Mouse (Mus musculus): ENCODE measurements around the gene Ythdf1. TPM values are rescaled to one million over a fixed set of nuclear protein-coding genes. Genes with fewer than 3 reads are reported as not detected.

Ythdf1 gene
- polyA plus RNA-seq, 1 experiment from 2014 or later: 59.2 TPM

DNA sequence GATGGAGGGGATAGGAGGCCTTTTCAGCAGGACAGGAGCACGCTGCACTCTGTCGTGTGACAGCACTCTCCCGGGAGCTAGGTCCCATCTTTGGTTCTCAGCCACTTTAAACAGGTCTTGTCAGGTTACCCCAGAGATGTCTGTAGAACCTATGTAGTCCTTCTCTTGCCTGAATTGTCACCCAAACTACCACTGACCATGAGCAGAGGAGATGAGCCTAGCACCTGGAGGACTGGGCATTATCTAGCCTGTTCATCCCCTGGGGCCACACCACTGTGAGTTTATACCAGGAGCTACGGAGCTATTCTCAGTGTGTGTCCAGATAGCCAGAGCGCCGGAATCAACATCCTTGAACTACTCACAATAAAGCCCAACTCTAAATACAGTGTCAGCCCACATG, 22.9 kb downstream of the Ythdf1 start:
- no peaks in the 10 kb centered on the region for H3K9me3 ChIP-seq (ENCODE audit: control insufficient read depth, low read length)
- H3K4me2 ChIP-seq: no peak overlapping the region
- no peaks in the 10 kb centered on the region for H3K36me3 ChIP-seq (ENCODE audit: control insufficient read depth, insufficient read depth, low read length)
- no peak overlapping the region for H3K27ac ChIP-seq (ENCODE audit: low read depth, low read length)
- DNase-seq (ENCODE audit: low spot score): no peak
- no peak overlapping the region for H3K4me3 ChIP-seq (ENCODE audit: low read depth, low read length)
- H3K27me3 ChIP-seq (replicated peaks; ENCODE audit: control insufficient read depth, insufficient read depth, low read length): peaks cover 49% of the 10 kb centered on the region
- 82% methylated on average over 6 of the region's 6 CpGs for WGBS
- peaks cover 10% of the 10 kb centered on the region for H3K4me1 ChIP-seq (replicated peaks; ENCODE audit: control insufficient read depth, insufficient read depth, low read length)
- H3K9ac ChIP-seq (ENCODE audit: low read depth, low read length): no peak overlapping the region
- ATAC-seq (replicated peaks; ENCODE audit: low FRiP score): no peak

DNA sequence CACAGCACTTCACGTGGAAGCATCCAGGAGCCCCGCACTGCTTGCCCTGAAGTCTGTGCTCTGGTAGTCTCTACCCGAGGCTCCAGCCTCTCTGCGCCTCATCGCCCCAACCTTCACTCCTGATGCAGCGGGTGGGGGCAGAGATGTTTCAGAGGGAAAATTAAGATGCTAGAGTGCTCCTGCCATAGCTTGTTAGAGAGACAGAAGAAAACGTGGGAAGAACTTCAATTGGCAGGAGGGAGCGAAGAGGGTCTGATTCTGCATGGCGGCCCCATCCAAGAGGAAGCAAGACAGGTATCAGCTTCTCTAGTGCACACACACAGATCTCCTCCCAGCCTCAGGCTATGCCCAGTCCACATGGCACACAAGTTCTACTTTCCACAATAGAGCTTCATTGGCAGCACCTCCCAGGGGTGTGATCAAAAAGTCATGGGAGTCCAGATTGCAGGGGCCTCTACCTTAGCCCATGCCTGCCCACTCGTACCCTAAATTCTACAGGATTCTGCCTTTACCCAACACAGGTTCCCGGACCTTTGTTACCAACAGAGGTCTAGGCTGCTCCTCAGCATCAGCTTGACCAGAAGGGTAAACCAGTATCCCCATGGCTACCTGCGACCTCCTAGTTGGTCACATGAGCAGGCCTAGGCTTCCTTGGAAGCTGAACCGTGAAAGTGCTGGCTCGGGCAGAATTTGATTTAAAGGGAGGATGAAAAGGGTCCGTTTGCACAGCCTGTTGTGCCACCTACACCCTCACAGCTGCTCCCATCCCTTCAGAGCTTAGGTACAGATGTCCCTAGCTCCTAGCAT, 23.7 kb downstream of the Ythdf1 start:
- H3K27ac ChIP-seq (ENCODE audit: low read depth, low read length): no peak overlapping the region
- no peaks in the 10 kb centered on the region for H3K9me3 ChIP-seq (ENCODE audit: control insufficient read depth, low read length)
- no peak for DNase-seq (ENCODE audit: low spot score)
- ATAC-seq (replicated peaks; ENCODE audit: low FRiP score): no peak
- H3K4me1 ChIP-seq (replicated peaks; ENCODE audit: control insufficient read depth, insufficient read depth, low read length): peaks cover 10% of the 10 kb centered on the region
- H3K9ac ChIP-seq (ENCODE audit: low read depth, low read length): no peak overlapping the region
- no peak overlapping the region for H3K4me2 ChIP-seq
- no peaks in the 10 kb centered on the region for H3K36me3 ChIP-seq (ENCODE audit: control insufficient read depth, insufficient read depth, low read length)
- H3K4me3 ChIP-seq (ENCODE audit: low read depth, low read length): no peak overlapping the region
- H3K27me3 ChIP-seq (replicated peaks; ENCODE audit: control insufficient read depth, insufficient read depth, low read length): peaks cover 58% of the 10 kb centered on the region
- WGBS: 70% methylated on average over 15 of the region's 15 CpGs

DNA sequence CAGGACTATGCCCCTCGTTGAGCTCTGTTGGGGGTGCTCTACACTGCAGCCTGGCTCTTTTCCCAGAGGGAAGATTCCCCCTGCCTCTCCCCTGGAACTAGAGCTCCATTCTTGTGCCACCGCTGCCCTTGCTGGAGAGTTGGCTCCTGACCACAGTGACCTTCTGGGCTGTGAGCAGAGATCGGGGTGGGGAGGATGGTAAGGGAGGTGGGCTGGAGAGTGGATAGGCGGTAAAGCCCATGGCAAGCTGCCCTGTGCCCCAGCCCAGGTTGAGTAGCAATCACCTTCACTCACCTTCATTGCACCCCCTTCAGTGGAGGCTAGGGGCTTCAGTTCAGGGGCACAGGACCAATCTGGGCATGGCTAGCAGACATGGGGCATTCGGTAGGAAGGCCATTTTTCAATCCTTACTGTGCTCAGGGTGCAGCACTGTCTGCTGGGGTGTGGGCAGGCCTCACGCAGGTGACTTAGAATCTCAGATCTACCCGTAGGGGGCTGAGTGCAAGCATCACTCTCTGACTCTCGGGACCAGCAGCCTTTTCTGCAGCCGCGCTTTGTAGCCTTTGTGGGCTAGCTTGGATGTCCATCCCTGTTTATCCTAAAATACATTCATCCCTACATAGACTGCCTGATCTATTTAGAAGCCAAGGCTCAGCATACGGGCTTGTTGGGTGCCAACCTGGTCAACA, 24.8 kb downstream of the Ythdf1 start:
- Histone ChIP-seq H3K9me3 (ENCODE audit: control insufficient read depth, low read length) (no peaks in the 10 kb centered on the region), H3K36me3 (ENCODE audit: control insufficient read depth, insufficient read depth, low read length) (no peaks in the 10 kb centered on the region), H3K27me3 (replicated peaks; ENCODE audit: control insufficient read depth, insufficient read depth, low read length) (peaks cover 68% of the 10 kb centered on the region), H3K4me1 (replicated peaks; ENCODE audit: control insufficient read depth, insufficient read depth, low read length) (peaks cover 10% of the 10 kb centered on the region), H3K4me3 (ENCODE audit: low read depth, low read length) (no peak overlapping the region), H3K9ac (ENCODE audit: low read depth, low read length) (no peak overlapping the region), H3K27ac (ENCODE audit: low read depth, low read length) (no peak overlapping the region), H3K4me2 (no peak overlapping the region)
- DNase-seq (ENCODE audit: low spot score): no peak
- ATAC-seq (replicated peaks; ENCODE audit: low FRiP score): no peak
- 70% methylated on average over 11 of the region's 11 CpGs for WGBS

DNA sequence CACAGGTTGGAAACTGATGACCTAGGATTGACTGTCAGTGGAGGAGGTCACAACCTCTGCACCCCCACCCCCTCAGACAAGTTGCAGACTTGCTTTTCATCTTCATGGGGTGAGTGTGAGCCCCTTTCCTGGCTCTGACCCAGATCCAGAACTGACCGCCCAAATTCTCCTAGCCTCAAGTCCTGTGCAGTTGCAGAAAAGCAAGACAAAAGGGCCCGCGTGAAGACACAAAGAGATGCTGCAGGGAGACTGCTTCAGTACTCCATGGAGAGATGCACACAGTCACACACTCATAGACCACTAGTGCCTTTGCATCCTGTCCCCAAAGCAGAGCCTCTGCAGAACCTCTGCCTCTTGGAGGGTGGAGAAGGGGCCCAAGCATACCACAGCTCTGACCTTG, 25.4 kb downstream of the Ythdf1 start:
- no peak for ATAC-seq (replicated peaks; ENCODE audit: low FRiP score)
- no peak for DNase-seq (ENCODE audit: low spot score)
- peaks cover 75% of the 10 kb centered on the region for H3K27me3 ChIP-seq (replicated peaks; ENCODE audit: control insufficient read depth, insufficient read depth, low read length)
- H3K36me3 ChIP-seq (ENCODE audit: control insufficient read depth, insufficient read depth, low read length): no peaks in the 10 kb centered on the region
- H3K27ac ChIP-seq (ENCODE audit: low read depth, low read length): no peak overlapping the region
- H3K4me2 ChIP-seq: no peak overlapping the region
- H3K9me3 ChIP-seq (ENCODE audit: control insufficient read depth, low read length): no peaks in the 10 kb centered on the region
- H3K4me3 ChIP-seq (ENCODE audit: low read depth, low read length): no peak overlapping the region
- no peak overlapping the region for H3K9ac ChIP-seq (ENCODE audit: low read depth, low read length)
- 69% methylated on average over 3 of the region's 3 CpGs for WGBS
- peaks cover 10% of the 10 kb centered on the region for H3K4me1 ChIP-seq (replicated peaks; ENCODE audit: control insufficient read depth, insufficient read depth, low read length)

DNA sequence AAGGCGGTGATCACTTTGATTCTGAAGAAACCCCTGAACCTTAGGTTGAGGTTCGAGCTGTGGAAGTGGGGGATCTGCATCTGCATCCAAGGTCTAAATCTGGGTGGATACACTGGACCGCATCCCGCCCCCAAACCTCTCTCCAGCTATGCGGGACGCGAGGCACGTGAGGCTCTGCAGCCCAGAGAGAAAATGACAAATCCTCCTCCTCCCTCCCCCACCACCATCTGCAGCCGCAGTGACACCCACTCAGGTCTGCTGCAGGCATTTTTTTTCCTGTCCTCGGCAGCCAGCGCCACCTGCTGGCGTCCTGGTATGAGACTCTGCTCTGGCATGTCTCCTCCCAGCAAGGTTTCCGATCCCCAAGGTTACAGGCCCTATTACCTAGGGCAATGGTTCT, 26.0 kb downstream of the Ythdf1 start:
- Histone ChIP-seq H3K27me3 (replicated peaks; ENCODE audit: control insufficient read depth, insufficient read depth, low read length) (peaks cover 80% of the 10 kb centered on the region), H3K9ac (ENCODE audit: low read depth, low read length) (no peak overlapping the region), H3K36me3 (ENCODE audit: control insufficient read depth, insufficient read depth, low read length) (no peaks in the 10 kb centered on the region), H3K4me3 (ENCODE audit: low read depth, low read length) (no peak overlapping the region; the same call in 1 of the 2 replicates), H3K4me1 (replicated peaks; ENCODE audit: control insufficient read depth, insufficient read depth, low read length) (peaks cover 10% of the 10 kb centered on the region), H3K9me3 (ENCODE audit: control insufficient read depth, low read length) (no peaks in the 10 kb centered on the region), H3K27ac (ENCODE audit: low read depth, low read length) (no peak overlapping the region), H3K4me2 (no peak overlapping the region)
- ATAC-seq (replicated peaks; ENCODE audit: low FRiP score) (peak; percentile 32; the same call in 1 of the 2 replicates), DNase-seq (ENCODE audit: low spot score) (peak; percentile 60)
- WGBS: 2% methylated on average over 13 of the region's 13 CpGs

DNA sequence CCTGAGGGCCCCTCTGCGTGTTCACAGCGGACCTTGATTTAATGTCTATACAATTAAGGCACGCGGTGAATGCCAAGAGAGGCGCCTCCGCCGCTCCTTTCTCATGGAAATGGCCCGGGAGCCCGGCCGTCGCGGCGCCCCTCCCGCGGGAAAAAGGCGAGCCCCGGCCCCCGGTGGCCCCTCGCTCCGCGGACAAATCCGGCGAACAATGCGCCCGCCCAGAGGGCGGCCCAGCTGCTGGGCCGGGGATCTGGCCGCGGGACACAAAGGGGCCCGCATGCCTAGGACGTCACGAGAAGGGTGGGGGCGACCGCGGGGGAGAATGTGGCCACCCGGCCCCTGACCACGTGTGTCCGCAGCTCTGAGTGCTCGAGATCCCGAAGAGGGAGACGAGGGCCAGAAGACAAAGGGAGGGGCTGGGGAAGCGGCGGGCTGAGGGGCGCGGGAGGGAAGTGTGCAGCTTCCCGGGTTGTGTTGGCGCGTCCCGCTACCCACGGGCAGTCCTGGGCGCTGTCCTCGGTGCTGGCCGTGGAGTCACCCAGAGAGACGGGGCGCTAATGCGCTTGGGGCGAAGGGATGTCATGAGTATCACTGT, 26.6 kb downstream of the Ythdf1 start:
- Histone ChIP-seq H3K27me3 (replicated peaks; ENCODE audit: control insufficient read depth, insufficient read depth, low read length) (peaks cover 87% of the 10 kb centered on the region), H3K27ac (ENCODE audit: low read depth, low read length) (no peak overlapping the region), H3K9ac (ENCODE audit: low read depth, low read length) (no peak overlapping the region), H3K4me2 (peak overlapping the region; percentile 66), H3K4me1 (replicated peaks; ENCODE audit: control insufficient read depth, insufficient read depth, low read length) (peaks cover 10% of the 10 kb centered on the region), H3K36me3 (ENCODE audit: control insufficient read depth, insufficient read depth, low read length) (no peaks in the 10 kb centered on the region), H3K4me3 (ENCODE audit: low read depth, low read length) (peak overlapping the region; percentile 40), H3K9me3 (ENCODE audit: control insufficient read depth, low read length) (no peaks in the 10 kb centered on the region)
- DNase-seq (ENCODE audit: low spot score): peak; percentile 51
- 2% methylated on average over 56 of the region's 57 CpGs for WGBS
- ATAC-seq (replicated peaks; ENCODE audit: low FRiP score): 0 out of 2 replicates have a peak, but pooled peaks have one; percentile 3

DNA sequence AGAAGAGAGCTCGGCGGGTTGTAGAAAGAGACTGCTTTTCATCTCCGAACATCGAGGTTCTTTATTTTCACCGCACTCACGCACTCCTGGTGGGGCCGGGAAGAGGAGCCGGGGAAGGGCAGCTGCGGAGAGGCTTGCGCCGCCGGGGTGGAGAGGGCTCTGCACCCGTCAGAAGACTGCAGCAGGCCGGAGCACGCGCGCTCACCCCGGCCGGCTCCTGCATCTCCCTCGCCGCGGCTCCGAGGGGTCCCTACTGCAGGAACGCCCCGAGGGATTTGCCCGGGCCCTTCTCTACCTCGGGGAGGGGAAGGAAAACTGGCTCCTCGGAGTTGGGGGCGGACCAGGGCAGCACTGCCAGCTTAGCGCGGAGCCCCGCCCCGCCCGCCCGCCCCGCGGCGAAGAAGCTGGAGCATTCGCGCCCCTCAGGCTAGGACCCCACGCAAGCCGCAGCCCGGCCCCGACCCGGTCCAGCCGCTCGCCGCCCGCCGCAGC, 27.2 kb downstream of the Ythdf1 start:
- Histone ChIP-seq H3K9ac (ENCODE audit: low read depth, low read length) (no peak overlapping the region), H3K27ac (ENCODE audit: low read depth, low read length) (no peak overlapping the region), H3K9me3 (ENCODE audit: control insufficient read depth, low read length) (no peaks in the 10 kb centered on the region), H3K27me3 (replicated peaks; ENCODE audit: control insufficient read depth, insufficient read depth, low read length) (peaks cover 92% of the 10 kb centered on the region), H3K4me1 (replicated peaks; ENCODE audit: control insufficient read depth, insufficient read depth, low read length) (peaks cover 10% of the 10 kb centered on the region), H3K4me2 (peak overlapping the region; percentile 66), H3K36me3 (ENCODE audit: control insufficient read depth, insufficient read depth, low read length) (no peaks in the 10 kb centered on the region), H3K4me3 (ENCODE audit: low read depth, low read length) (peak overlapping the region; percentile 40)
- no peak for ATAC-seq (replicated peaks; ENCODE audit: low FRiP score)
- WGBS: 2% methylated on average over 49 of the region's 50 CpGs
- DNase-seq (ENCODE audit: low spot score): peak; percentile 48

DNA sequence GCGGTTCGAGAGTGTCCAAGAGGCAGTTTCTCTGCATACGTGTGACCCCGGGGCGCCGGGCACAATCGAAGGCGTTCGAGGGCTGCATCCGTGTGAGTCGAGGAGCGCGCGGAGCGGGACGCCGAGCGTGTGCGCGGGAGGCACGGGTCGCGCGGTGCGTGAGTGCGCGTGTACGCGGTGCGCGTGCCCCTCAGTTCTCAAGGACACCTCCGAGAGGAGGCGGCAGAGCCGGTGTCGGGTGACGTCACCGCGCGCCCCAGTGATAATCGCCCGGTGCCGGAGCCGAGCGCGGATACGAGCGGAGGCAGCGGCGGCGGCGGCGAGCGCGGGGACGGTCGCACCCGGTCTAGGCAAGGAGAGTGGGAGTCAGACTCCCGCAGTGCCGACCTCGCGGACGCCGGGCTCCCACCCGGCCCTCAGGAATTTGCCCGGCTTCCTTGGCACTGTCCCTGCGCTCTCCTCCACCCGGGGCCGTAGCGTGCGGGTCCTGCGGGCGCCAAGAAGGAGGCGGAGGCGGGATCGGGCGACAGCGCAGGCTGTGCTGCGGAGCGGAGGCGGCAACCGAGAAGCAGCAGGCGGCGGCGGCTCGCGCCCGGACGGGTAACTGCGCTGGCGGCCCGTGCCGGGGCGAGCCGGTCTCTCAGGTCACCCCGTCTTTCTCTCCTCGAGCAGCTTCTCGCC, 27.8 kb downstream of the Ythdf1 start:
- H3K4me1 ChIP-seq (replicated peaks; ENCODE audit: control insufficient read depth, insufficient read depth, low read length): peaks cover 10% of the 10 kb centered on the region
- no peak overlapping the region for H3K27ac ChIP-seq (ENCODE audit: low read depth, low read length)
- ATAC-seq (replicated peaks; ENCODE audit: low FRiP score) (no peak), DNase-seq (ENCODE audit: low spot score) (no peak)
- no peaks in the 10 kb centered on the region for H3K36me3 ChIP-seq (ENCODE audit: control insufficient read depth, insufficient read depth, low read length)
- H3K4me2 ChIP-seq: peak overlapping the region; percentile 66
- H3K4me3 ChIP-seq (ENCODE audit: low read depth, low read length): peak overlapping the region; percentile 40
- H3K9ac ChIP-seq (ENCODE audit: low read depth, low read length): no peak overlapping the region
- H3K9me3 ChIP-seq (ENCODE audit: control insufficient read depth, low read length): no peaks in the 10 kb centered on the region
- peaks cover 98% of the 10 kb centered on the region for H3K27me3 ChIP-seq (replicated peaks; ENCODE audit: control insufficient read depth, insufficient read depth, low read length)
- 1% methylated on average over 95 of the region's 97 CpGs for WGBS

Data from liver, embryonic 11.5 days (tissue).